Mouse (Mus musculus) heart, embryonic 14.5 days (tissue): ENCODE measurements at regions not wholly inside any gene's neighbourhood (a gene's known extent, or its start where the extent isn't known, plus 50 kb on each side); places are given as distances from the start of the nearest gene placed in this dataset.

Experiments used
- ATAC-seq: fragments of 200-750 bp; cut with Nextera tagmentation; 2 replicates; pipeline ENCODE4 v1.8.0; 2017; ENCODE audit warnings: low read depth, moderate TSS enrichment; ENCODE audit not compliant: insufficient number of reproducible peaks, insufficient read depth, low FRiP score
- H3K27ac ChIP-seq, 2 experiments: fragments of 200-500 bp in 1 of 2; fragments of 300-500 bp in 1 of 2; sonication (generic) in 1 of 2; replicated peaks in 1 of 2; 2 replicates each; pipeline ENCODE4 v1.5.1; 2012 to 2014; ENCODE audit warnings: low read depth in 2 of 2, low read length in 2 of 2, control low read depth in 1 of 2, mild to moderate bottlenecking in 1 of 2, mixed read lengths in 1 of 2; ENCODE audit not compliant: control insufficient read depth in 1 of 2, insufficient read depth in 1 of 2
- H3K27me3 ChIP-seq: fragments of 300-500 bp; sonication (generic); 2 replicates; pipeline ENCODE4 v1.6.1; 2014; ENCODE audit warnings: mild to moderate bottlenecking, low read length, control low read depth; ENCODE audit not compliant: control insufficient read depth, insufficient read depth
- H3K36me3 ChIP-seq: fragments of 300-500 bp; sonication (generic); 2 replicates; pipeline ENCODE4 v1.6.1; 2014; ENCODE audit warnings: mild to moderate bottlenecking, control low read depth, low read length, mixed read lengths; ENCODE audit not compliant: control insufficient read depth, insufficient read depth
- H3K4me1 ChIP-seq, 2 experiments: fragments of 200-500 bp in 1 of 2; fragments of 300-500 bp in 1 of 2; sonication (generic) in 1 of 2; 2 replicates each; pipeline ENCODE4 v1.6.1; 2012 to 2014; ENCODE audit warnings: low read length in 2 of 2, control low read depth in 1 of 2, mixed read lengths in 1 of 2; ENCODE audit not compliant: control insufficient read depth in 2 of 2, insufficient read depth in 2 of 2
- H3K4me2 ChIP-seq: fragments of 300-500 bp; sonication (generic); 2 replicates; pipeline ENCODE4 v1.6.1; 2014; ENCODE audit warnings: mild to moderate bottlenecking, low read length
- H3K4me3 ChIP-seq, 2 experiments: fragments of 200-500 bp in 1 of 2; fragments of 300-500 bp in 1 of 2; sonication (generic) in 1 of 2; 2 replicates each; pipeline ENCODE4 v1.5.1; 2012 to 2014; ENCODE audit warnings: low read length in 2 of 2, mild to moderate bottlenecking in 2 of 2, control low read depth in 1 of 2, low read depth in 1 of 2, moderate library complexity in 1 of 2; ENCODE audit not compliant: control insufficient read depth in 1 of 2, insufficient read depth in 1 of 2
- H3K9ac ChIP-seq: fragments of 300-500 bp; sonication (generic); 2 replicates; pipeline ENCODE4 v1.6.1; 2014; ENCODE audit warnings: mild to moderate bottlenecking, low read length
- H3K9me3 ChIP-seq: fragments of 300-500 bp; sonication (generic); 2 replicates; pipeline ENCODE4 v1.6.1; 2016; ENCODE audit warnings: low read length, control low read depth; ENCODE audit not compliant: control insufficient read depth
- WGBS: fragments of 180-500 bp; shearing (Covaris S2); extraction: QIAGEN DNeasy Blood & Tissue Kit; methylation state at CpG from one replicate; pipeline ENCODE4 v1.1.7; 2014; 5-methylcytosine and 5-hydroxymethylcytosine counted together

- no peak overlapping the region for H3K27ac ChIP-seq
- no peak overlapping the region for H3K9ac ChIP-seq
- H3K9me3 ChIP-seq, result no peaks in the 10 kb centered on the region
- ATAC-seq, result no peak
- 71% methylated on average over 1 of the region's 1 CpGs for WGBS
- H3K36me3 ChIP-seq, result no peaks in the 10 kb centered on the region
- H3K4me2 ChIP-seq, result no peak overlapping the region
- H3K4me3 ChIP-seq, result no peak overlapping the region
- no peaks in the 10 kb centered on the region for H3K27me3 ChIP-seq
- peaks cover 2 to 19% of the 10 kb centered on the region in 2 experiments; a peak in 3 of 4 replicates for H3K4me1 ChIP-seq
Observed at GRCm38 (mm10) chr9:14103538-14103937, 171.3 kb upstream of the Sesn3 start.

GRCm38 (mm10) chr9:14104921-14105320 lies 169.9 kb upstream of the Sesn3 start:
- no peak for ATAC-seq
- Histone ChIP-seq H3K36me3 (no peaks in the 10 kb centered on the region), H3K9me3 (no peaks in the 10 kb centered on the region), H3K9ac (no peak overlapping the region), H3K4me2 (no peak overlapping the region), H3K27ac (no peak overlapping the region), H3K4me1 (peaks cover 2 to 19% of the 10 kb centered on the region in 2 experiments; a peak in 3 of 4 replicates), H3K4me3 (no peak overlapping the region), H3K27me3 (no peaks in the 10 kb centered on the region)
- 11% methylated on average over 2 of the region's 2 CpGs for WGBS

- Histone ChIP-seq H3K27ac (no peak overlapping the region), H3K9ac (no peak overlapping the region), H3K4me3 (no peak overlapping the region), H3K36me3 (no peaks in the 10 kb centered on the region), H3K4me1 (peaks cover 2 to 19% of the 10 kb centered on the region in 2 experiments; a peak in 3 of 4 replicates), H3K9me3 (no peaks in the 10 kb centered on the region), H3K27me3 (no peaks in the 10 kb centered on the region), H3K4me2 (no peak overlapping the region)
- ATAC-seq, result no peak
- 86% methylated on average over 1 of the region's 1 CpGs for WGBS
Observed at GRCm38 (mm10) chr9:14106371-14106770, 168.5 kb upstream of the Sesn3 start.

DNA sequence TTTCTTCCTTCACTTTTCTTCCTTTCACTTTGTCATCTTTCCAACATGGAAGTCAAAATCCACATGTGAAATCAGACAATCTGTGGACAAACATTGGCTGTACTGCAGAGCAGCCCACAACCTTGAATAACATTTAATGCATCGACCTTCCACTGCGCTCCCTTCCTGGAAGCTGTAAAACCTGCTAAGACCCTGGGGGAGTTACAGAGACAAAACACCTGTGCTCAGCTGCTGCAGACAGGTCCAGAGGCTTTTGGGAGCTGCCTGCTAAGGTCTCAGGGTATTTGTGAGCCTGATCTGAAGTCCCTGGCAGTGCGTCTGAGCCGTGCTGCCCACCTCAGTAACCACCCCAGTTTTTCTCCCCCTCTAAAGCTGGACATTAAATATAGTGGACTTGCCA lies 166.1 kb upstream of the Sesn3 start:
- Histone ChIP-seq H3K36me3 (no peaks in the 10 kb centered on the region), H3K9me3 (no peaks in the 10 kb centered on the region), H3K27me3 (no peaks in the 10 kb centered on the region), H3K4me2 (no peak overlapping the region), H3K9ac (no peak overlapping the region), H3K4me1 (peaks cover 2 to 9% of the 10 kb centered on the region in 2 experiments; a peak in 3 of 4 replicates), H3K4me3 (no peak overlapping the region), H3K27ac (no peak overlapping the region)
- ATAC-seq, result no peak
- 82% methylated on average over 4 of the region's 4 CpGs for WGBS

- no peak overlapping the region for H3K4me2 ChIP-seq
- H3K9ac ChIP-seq, result no peak overlapping the region
- no peak overlapping the region for H3K4me3 ChIP-seq
- no peak for ATAC-seq
- no peaks in the 10 kb centered on the region for H3K27me3 ChIP-seq
- WGBS, result 76% methylated on average over 4 of the region's 4 CpGs
- peaks cover 2 to 8% of the 10 kb centered on the region in 2 experiments; a peak in 3 of 4 replicates for H3K4me1 ChIP-seq
- no peaks in the 10 kb centered on the region for H3K9me3 ChIP-seq
- H3K27ac ChIP-seq, result no peak overlapping the region
- H3K36me3 ChIP-seq, result no peaks in the 10 kb centered on the region
Observed at GRCm38 (mm10) chr9:14109492-14109891, 165.4 kb upstream of the Sesn3 start.

- WGBS, result 56% methylated on average over 2 of the region's 2 CpGs
- no peak overlapping the region for H3K9ac ChIP-seq
- H3K9me3 ChIP-seq, result no peaks in the 10 kb centered on the region
- no peak for ATAC-seq
- no peak overlapping the region for H3K27ac ChIP-seq
- H3K4me3 ChIP-seq, result no peak overlapping the region
- no peaks in the 10 kb centered on the region for H3K36me3 ChIP-seq
- no peak overlapping the region for H3K4me2 ChIP-seq
- H3K4me1 ChIP-seq, result no peaks in the 10 kb centered on the region
- no peaks in the 10 kb centered on the region for H3K27me3 ChIP-seq
Observed at GRCm38 (mm10) chr9:14111713-14112112, 163.2 kb upstream of the Sesn3 start.

GRCm38 (mm10) chr9:14115521-14115920 lies 159.3 kb upstream of the Sesn3 start:
- no peaks in the 10 kb centered on the region for H3K9me3 ChIP-seq
- H3K27me3 ChIP-seq, result no peaks in the 10 kb centered on the region
- H3K4me1 ChIP-seq, result no peaks in the 10 kb centered on the region
- no peak overlapping the region for H3K4me2 ChIP-seq
- H3K4me3 ChIP-seq, result no peak overlapping the region
- ATAC-seq, result no peak
- H3K27ac ChIP-seq, result no peak overlapping the region
- no peaks in the 10 kb centered on the region for H3K36me3 ChIP-seq
- no peak overlapping the region for H3K9ac ChIP-seq
- 31% methylated on average over 3 of the region's 3 CpGs for WGBS

GRCm38 (mm10) chr9:14116097-14116840 lies 158.6 kb upstream of the Sesn3 start:
- Histone ChIP-seq H3K4me3 (no peak overlapping the region), H3K27me3 (no peaks in the 10 kb centered on the region), H3K9me3 (no peaks in the 10 kb centered on the region), H3K9ac (no peak overlapping the region), H3K27ac (no peak overlapping the region), H3K4me1 (no peaks in the 10 kb centered on the region), H3K4me2 (no peak overlapping the region), H3K36me3 (no peaks in the 10 kb centered on the region)
- no peak for ATAC-seq
- WGBS, result 77% methylated on average over 8 of the region's 8 CpGs
